Mouse (Mus musculus): ENCODE data around the gene Olfr1394. TPM values are rescaled to one million over a fixed set of nuclear protein-coding genes. Genes with fewer than 3 reads are reported as not detected.

Gene Olfr1394
- polyA plus RNA-seq, 1 experiment from 2014 or later: not detected

DNA sequence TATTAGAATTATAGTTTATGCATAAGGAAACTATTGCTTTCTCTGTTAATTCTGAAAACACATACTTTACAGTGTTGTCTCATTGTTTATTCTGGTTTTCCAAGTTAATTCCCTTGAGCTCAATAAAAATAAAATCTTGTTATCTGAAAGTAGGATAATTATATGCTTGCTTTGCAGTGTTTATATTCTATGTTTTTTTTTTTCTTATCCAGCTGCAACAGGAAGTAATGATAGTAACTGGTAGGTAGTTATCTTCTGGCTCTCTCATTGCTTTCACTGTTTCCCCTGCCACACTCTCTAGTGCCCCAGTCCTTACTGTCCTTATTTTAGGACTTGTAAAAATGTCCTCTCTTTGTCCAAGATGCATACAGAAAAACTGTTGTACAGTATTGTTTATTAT lies 46.5 kb downstream of the Olfr1394 start:
- no peak for ATAC-seq (ENCODE audit: low read depth)
- Histone ChIP-seq H3K9me3 (no peaks in the 10 kb centered on the region), H3K4me2 (no peak overlapping the region), H3K36me3 (no peaks in the 10 kb centered on the region), H3K9ac (no peak overlapping the region), H3K4me3 (no peak overlapping the region), H3K27me3 (no peaks in the 10 kb centered on the region), H3K27ac (replicated peaks) (no peak overlapping the region), H3K4me1 (replicated peaks) (peaks cover 23% of the 10 kb centered on the region)

DNA sequence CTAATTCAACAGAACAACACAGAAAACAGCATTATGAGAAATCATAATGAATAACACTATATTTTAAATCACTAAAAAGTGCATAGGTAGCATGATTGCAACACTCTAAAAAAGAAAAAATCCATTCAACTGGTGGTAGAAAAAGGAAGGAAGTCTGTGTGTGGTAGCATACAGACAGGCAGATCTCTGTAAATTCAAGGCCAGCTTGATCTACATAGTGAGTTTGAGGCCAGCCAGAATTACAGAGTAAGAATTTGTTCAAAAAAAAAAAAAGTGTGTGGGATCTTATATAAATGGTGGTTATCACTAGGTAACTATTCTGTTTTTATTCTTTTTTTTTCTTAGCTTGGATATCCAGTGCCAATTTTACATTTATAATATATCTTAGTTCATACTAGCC lies 47.0 kb downstream of the Olfr1394 start:
- H3K36me3 ChIP-seq: no peaks in the 10 kb centered on the region; the same call in 1 of the 2 replicates
- H3K9me3 ChIP-seq: no peaks in the 10 kb centered on the region
- ATAC-seq (ENCODE audit: low read depth): no peak
- no peak overlapping the region for H3K9ac ChIP-seq
- H3K27ac ChIP-seq (replicated peaks): no peak overlapping the region
- H3K4me1 ChIP-seq (replicated peaks): peaks cover 24% of the 10 kb centered on the region
- H3K27me3 ChIP-seq: no peaks in the 10 kb centered on the region
- H3K4me3 ChIP-seq: no peak overlapping the region
- no peak overlapping the region for H3K4me2 ChIP-seq

DNA sequence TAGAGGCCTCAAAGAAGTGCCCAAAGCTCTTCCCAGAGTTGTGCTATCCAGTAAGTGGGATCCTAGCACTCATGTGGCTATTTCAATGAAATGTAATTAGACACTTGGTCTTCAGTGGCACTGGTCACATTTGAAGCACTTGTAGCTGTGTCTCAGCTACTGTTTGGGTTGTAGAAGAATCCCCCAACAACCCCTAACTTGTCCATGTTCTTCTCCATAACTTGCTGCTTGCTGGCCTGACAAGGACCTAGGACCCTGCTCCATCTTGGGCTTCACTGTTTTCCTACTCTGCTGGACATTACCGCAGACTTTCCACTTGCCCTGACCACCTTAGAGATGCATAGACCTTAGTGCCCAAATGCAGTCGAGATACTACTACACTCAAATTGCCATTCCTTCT lies 47.9 kb downstream of the Olfr1394 start:
- Histone ChIP-seq H3K9me3 (no peaks in the 10 kb centered on the region), H3K9ac (peak overlapping the region; percentile 99), H3K4me1 (replicated peaks) (peaks cover 24% of the 10 kb centered on the region), H3K4me3 (peak overlapping the region; percentile 96), H3K27me3 (no peaks in the 10 kb centered on the region), H3K27ac (replicated peaks) (peak overlapping the region; percentile 99; the same call in 1 of the 2 replicates), H3K36me3 (no peaks in the 10 kb centered on the region; the same call in 1 of the 2 replicates), H3K4me2 (peak overlapping the region; percentile 83)
- ATAC-seq (ENCODE audit: low read depth): no peak
- 68% methylated on average over 2 of the region's 2 CpGs for WGBS

DNA sequence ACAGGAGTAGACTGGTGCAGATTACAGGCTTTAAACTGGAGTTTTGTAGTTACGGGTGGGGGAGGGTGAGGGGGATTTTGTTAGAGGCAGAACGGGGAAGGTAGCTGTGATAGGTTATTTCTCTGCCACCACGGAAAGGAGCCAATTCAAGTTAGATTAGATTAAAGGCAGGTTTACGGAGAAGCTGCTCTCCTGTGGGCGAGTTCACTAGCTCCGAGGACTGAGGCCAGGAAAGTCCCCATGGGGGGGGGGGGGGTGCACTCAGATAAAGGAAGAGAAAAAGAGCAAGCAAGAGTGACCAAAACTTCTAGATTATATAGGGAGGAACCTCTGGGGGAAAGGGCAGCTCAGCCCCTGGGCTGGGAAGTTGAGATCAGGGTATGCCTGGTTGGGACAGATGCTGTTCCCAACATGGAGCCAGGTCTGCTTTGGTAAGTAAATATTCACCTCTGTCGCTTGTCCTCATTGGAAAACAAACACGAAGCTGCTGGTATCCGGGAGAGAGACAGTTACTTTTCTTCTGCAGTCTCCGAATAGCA lies 48.4 kb downstream of the Olfr1394 start:
- Histone ChIP-seq H3K4me1 (replicated peaks) (peaks cover 24% of the 10 kb centered on the region), H3K9me3 (no peaks in the 10 kb centered on the region), H3K27ac (replicated peaks) (peak overlapping the region; percentile 99), H3K36me3 (peaks cover 4% of the 10 kb centered on the region), H3K4me2 (peak overlapping the region; percentile 83), H3K27me3 (no peaks in the 10 kb centered on the region), H3K4me3 (peak overlapping the region; percentile 96), H3K9ac (peak overlapping the region; percentile 99)
- ATAC-seq (ENCODE audit: low read depth): peak; percentile 69
- WGBS: 4% methylated on average over 10 of the region's 10 CpGs

DNA sequence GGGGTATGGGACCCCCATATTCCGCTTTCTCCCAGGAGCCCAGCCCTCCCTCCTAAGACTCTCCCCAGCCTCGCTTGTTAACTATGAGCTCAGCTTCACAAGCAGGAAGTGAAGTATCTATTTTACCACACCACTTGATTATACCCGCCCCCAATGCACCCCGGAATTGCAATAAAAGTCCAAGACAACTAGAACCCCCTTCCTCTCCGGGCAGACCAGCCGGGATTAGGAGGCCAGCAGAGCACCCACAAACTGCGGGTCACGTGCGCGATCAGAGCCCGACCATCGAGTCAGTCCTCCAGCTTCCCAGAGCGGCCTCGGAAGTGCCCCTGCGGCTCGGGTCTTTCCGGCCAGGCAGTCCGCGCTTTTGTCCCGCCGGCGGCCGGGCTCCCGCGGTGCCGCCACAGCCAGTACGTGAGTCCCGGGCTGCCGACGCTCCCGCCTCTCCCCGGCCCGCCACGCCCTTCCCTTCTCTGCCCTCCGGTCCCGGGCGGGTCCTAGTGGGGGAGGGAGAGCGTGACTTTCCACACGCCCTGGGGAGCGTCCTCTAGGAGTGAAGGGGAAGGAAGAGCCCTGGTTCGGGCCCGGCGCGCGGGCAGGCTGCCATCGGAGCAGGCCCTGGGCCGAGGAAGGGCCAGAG lies 49.1 kb downstream of the Olfr1394 start, which contains the start of gene Zfp62:
Gene Zfp62, plus strand, starts transcription at position 164 of the 640 bp plus-strand sequence.
- peaks cover 24% of the 10 kb centered on the region for H3K4me1 ChIP-seq (replicated peaks)
- ATAC-seq (ENCODE audit: low read depth): peak; percentile 92
- under 1% methylated on average over 44 of the region's 47 CpGs for WGBS

DNA sequence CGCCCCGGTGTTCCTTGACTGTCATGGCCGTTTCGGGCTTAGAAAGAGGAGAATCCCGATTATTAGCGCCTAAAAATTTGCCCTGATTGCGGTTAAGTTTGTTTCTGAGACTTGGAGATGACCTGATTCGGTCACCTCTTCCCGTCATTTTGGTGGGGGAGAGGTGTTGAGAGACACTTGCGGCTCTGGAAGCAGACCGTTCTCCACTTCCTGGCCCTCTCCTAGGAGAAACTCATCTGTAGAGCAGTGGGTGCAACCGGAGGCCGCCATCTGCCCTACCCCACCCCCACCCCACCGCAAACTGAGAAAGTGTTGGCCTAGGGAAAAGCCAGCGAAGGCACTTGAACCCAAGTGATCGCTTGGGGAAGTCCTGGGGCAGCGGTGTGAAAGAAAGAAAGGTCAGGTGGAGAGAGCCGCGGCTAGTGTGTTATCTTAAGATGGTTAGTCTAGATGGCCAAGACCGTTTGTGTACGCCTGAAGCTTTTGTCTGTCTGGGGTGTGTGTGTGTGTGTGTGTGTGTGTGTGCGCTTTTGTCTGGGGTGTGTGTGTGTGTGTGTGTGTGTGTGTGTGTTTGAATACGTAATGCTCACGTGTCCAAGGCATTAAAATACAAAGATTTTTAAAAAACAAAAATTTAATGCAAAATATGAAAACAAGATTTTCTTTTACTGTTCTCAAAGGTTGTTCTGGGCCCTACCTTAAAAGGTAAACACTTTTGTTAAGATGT lies 49.8 kb downstream of the Olfr1394 start:
- H3K4me2 ChIP-seq: peak overlapping the region; percentile 83
- no peaks in the 10 kb centered on the region for H3K27me3 ChIP-seq
- H3K27ac ChIP-seq (replicated peaks): peak overlapping the region; percentile 99
- H3K4me1 ChIP-seq (replicated peaks): peaks cover 25% of the 10 kb centered on the region
- peaks cover 4% of the 10 kb centered on the region for H3K36me3 ChIP-seq
- H3K4me3 ChIP-seq: peak overlapping the region; percentile 96
- H3K9ac ChIP-seq: peak overlapping the region; percentile 99
- WGBS: under 1% methylated on average over 24 of the region's 24 CpGs
- ATAC-seq (ENCODE audit: low read depth): peak; percentile 85
- H3K9me3 ChIP-seq: no peaks in the 10 kb centered on the region

More for the DNA sequence above, 49.1 kb downstream of the Olfr1394 start, which contains the start of gene Zfp62:
- H3K27ac ChIP-seq (replicated peaks): peak within 1 kb of the TSS; percentile 99
- H3K4me2 ChIP-seq: peak within 1 kb of the TSS; percentile 83
- no peaks in the 10 kb centered on the region for H3K9me3 ChIP-seq
- H3K27me3 ChIP-seq: no peaks in the 10 kb centered on the region
- peak within 1 kb of the TSS; percentile 99 for H3K9ac ChIP-seq
- H3K4me3 ChIP-seq: peak within 1 kb of the TSS; percentile 96
- peaks cover 4% of the 10 kb centered on the region for H3K36me3 ChIP-seq

DNA sequence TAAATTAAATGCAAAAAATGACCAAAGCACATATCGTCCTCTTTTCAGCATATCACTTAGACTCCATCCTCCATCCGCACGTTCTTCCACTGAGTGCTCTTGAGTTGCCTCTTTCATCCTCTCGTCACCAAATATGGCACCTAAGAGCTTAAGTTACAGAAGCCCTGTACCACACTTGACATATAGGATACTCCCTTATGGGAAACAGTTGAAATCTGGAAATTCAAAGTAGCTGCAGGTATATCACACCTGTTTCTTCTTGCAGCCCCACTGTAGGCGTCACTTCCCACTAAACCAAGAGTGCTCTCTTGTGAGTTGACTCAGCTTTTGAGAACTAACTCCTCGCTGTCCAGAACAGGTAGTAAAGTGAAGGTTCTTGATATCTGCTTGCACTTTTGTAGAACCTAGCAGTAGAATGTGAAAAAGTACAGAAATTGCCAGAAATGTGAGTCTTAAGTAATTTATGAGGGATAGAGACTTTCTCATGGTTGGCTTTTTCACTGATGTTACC lies 51.0 kb downstream of the Olfr1394 start:
- Histone ChIP-seq H3K9ac (no peak overlapping the region), H3K27ac (replicated peaks) (no peak overlapping the region), H3K36me3 (peaks cover 4% of the 10 kb centered on the region), H3K9me3 (no peaks in the 10 kb centered on the region), H3K4me2 (peak overlapping the region; percentile 83), H3K4me1 (replicated peaks) (peaks cover 32% of the 10 kb centered on the region), H3K27me3 (no peaks in the 10 kb centered on the region), H3K4me3 (peak overlapping the region; percentile 96; the same call in 1 of the 2 replicates)
- ATAC-seq (ENCODE audit: low read depth): no peak
- 89% methylated on average over 6 of the region's 6 CpGs for WGBS

DNA sequence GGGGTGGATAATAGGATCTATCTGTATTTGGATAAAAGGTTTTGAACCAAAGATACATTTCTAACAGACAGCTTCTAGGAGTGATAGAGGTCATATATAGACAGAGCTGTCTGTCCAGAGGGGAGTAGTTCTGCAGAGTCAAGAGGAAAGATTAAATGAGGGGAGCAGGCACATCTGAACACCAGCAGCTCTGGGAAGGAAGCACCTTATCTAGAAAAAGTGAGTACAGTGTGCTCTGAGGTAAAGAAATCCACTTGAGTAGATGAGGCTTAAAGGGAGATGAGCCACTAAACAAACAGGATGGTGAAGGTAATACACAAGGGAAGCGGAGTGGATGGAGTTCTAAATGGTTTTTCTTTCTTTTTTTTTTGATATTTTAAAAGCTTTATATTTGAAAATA lies 53.3 kb downstream of the Olfr1394 start:
- WGBS: 96% methylated on average over 1 of the region's 1 CpGs
- no peaks in the 10 kb centered on the region for H3K27me3 ChIP-seq
- no peak overlapping the region for H3K4me3 ChIP-seq
- H3K9me3 ChIP-seq: no peaks in the 10 kb centered on the region
- no peak overlapping the region for H3K9ac ChIP-seq
- peaks cover 25% of the 10 kb centered on the region for H3K4me1 ChIP-seq (replicated peaks)
- H3K27ac ChIP-seq (replicated peaks): no peak overlapping the region
- no peak for ATAC-seq (ENCODE audit: low read depth)
- H3K4me2 ChIP-seq: no peak overlapping the region
- peaks cover 7% of the 10 kb centered on the region for H3K36me3 ChIP-seq

Other genes starting within 250 kb of the Olfr1394 start
- 2.7 and 3.6 TPM in 2 replicates for gene Psme2b, start 208.2 kb upstream of the Olfr1394 start, polyA plus RNA-seq (2015; fragmentation: Nextera tagmentation; extraction: Ambion mirVana)
- not detected in 2 replicates for gene Olfr56, start 175.5 kb upstream of the Olfr1394 start, polyA plus RNA-seq (2015; fragmentation: Nextera tagmentation; extraction: Ambion mirVana)
- 0.62 and 0.70 TPM in 2 replicates for gene 9930111J21Rik1, start 175.0 kb upstream of the Olfr1394 start, polyA plus RNA-seq (2015; fragmentation: Nextera tagmentation; extraction: Ambion mirVana)
- not detected in 2 replicates for gene Gm12185, start 162.2 kb upstream of the Olfr1394 start, polyA plus RNA-seq (2015; fragmentation: Nextera tagmentation; extraction: Ambion mirVana)
- gene Tgtp1, start 160.2 kb upstream of the Olfr1394 start, polyA plus RNA-seq (2015; fragmentation: Nextera tagmentation; extraction: Ambion mirVana): 0.11 TPM in 1 of 2 replicates, not detected in the other
- gene 9930111J21Rik2, start 103.1 kb upstream of the Olfr1394 start, polyA plus RNA-seq (2015; fragmentation: Nextera tagmentation; extraction: Ambion mirVana): 0.28 and 0.32 TPM in 2 replicates
- gene Tgtp2, start 90.2 kb upstream of the Olfr1394 start, polyA plus RNA-seq (2015; fragmentation: Nextera tagmentation; extraction: Ambion mirVana): 0.10 and 0.27 TPM in 2 replicates
- 0.40 and 0.43 TPM in 2 replicates for gene Ifi47, start 77.8 kb upstream of the Olfr1394 start, polyA plus RNA-seq (2015; fragmentation: Nextera tagmentation; extraction: Ambion mirVana)
- not detected in 2 replicates for gene Olfr1396, start 39.5 kb upstream of the Olfr1394 start, polyA plus RNA-seq (2015; fragmentation: Nextera tagmentation; extraction: Ambion mirVana)
- not detected in 2 replicates for gene Olfr1395, start 12.1 kb upstream of the Olfr1394 start, polyA plus RNA-seq (2015; fragmentation: Nextera tagmentation; extraction: Ambion mirVana)
- gene Btnl9, start 32.8 kb downstream of the Olfr1394 start, polyA plus RNA-seq (2015; fragmentation: Nextera tagmentation; extraction: Ambion mirVana): 0.10 and 0.33 TPM in 2 replicates
- gene Zfp62, start 48.9 kb downstream of the Olfr1394 start, polyA plus RNA-seq (2015; fragmentation: Nextera tagmentation; extraction: Ambion mirVana): 44.5 and 50.0 TPM in 2 replicates
- 28.8 and 32.4 TPM in 2 replicates for gene Mgat1, start 89.8 kb downstream of the Olfr1394 start, polyA plus RNA-seq (2015; fragmentation: Nextera tagmentation; extraction: Ambion mirVana)
- gene Olfr1393, start 123.9 kb downstream of the Olfr1394 start, polyA plus RNA-seq (2015; fragmentation: Nextera tagmentation; extraction: Ambion mirVana): not detected in 2 replicates
- gene Olfr1392, start 130.9 kb downstream of the Olfr1394 start, polyA plus RNA-seq (2015; fragmentation: Nextera tagmentation; extraction: Ambion mirVana): not detected in 2 replicates
- not detected in 2 replicates for gene Olfr10, start 150.4 kb downstream of the Olfr1394 start, polyA plus RNA-seq (2015; fragmentation: Nextera tagmentation; extraction: Ambion mirVana)
- not detected in 2 replicates for gene Olfr1391, start 168.4 kb downstream of the Olfr1394 start, polyA plus RNA-seq (2015; fragmentation: Nextera tagmentation; extraction: Ambion mirVana)
- gene Olfr1390, start 180.8 kb downstream of the Olfr1394 start, polyA plus RNA-seq (2015; fragmentation: Nextera tagmentation; extraction: Ambion mirVana): not detected in 2 replicates